Mouse (Mus musculus) testis, adult 2 months (tissue): Measurements from ENCODE around the gene Zfp518b.

Source experiments
- CTCF ChIP-seq: fragments of 200-500 bp; IDR thresholded peaks from 2 replicates; pipeline ENCODE4 v1.5.1; 2012; ENCODE audit warnings: low read depth, mild to moderate bottlenecking, inconsistent platforms, low read length, moderate library complexity; ENCODE audit not compliant: control insufficient read depth, insufficient read depth, insufficient replicate concordance
- POLR2A ChIP-seq: fragments of 200-500 bp; IDR thresholded peaks from 2 replicates; pipeline ENCODE4 v1.6.1; 2012; ENCODE audit warnings: low read depth, mild to moderate bottlenecking, inconsistent platforms, low read length, moderate library complexity; ENCODE audit not compliant: control insufficient read depth

DNA sequence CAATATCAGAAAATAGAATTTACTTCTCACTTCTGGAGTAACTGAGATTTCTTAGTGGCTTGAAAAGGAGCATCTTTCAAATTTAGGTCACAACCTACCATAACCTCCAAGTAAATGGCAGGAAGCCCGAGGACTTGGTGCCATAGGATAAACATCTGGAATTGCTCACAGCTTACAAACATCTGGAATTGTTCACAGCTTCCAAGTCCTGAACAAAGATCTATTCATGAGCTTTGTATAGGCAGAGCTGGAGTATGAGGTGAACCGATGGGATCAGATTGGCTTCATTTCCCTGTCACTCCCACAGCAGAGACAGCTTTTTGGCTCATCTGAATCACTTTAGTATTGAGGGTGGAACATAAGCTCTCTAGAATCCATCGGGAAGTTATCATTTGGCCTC, 65.7 kb downstream of the Zfp518b start:
- TF ChIP-seq CTCF (no peak), POLR2A (no peak)
